Mouse (Mus musculus): Measurements from ENCODE around the gene Zfp27. TPM values are rescaled to one million over a fixed set of nuclear protein-coding genes. Genes with fewer than 3 reads are reported as not detected.
"Not testable (repeated sequence)": the region's sequence is repeated elsewhere in the genome, so short reads cannot be mapped to it uniquely, and the experiment has no call there.

The Zfp27 gene
- polyA plus RNA-seq, 1 experiment from 2014 or later = 14.7 TPM

- Histone ChIP-seq H3K36me3 (ENCODE audit: control insufficient read depth, insufficient read depth, low read length) (peaks cover 10% of the 10 kb centered on the region), H3K4me1 (ENCODE audit: control insufficient read depth, insufficient read depth, low read length) (peaks cover 30% of the 10 kb centered on the region), H3K9ac (ENCODE audit: low read depth, low read length) (peak overlapping the region; percentile 42; the same call in 1 of the 2 replicates), H3K27me3 (ENCODE audit: control insufficient read depth, insufficient read depth, low read depth, low read length) (no peaks in the 10 kb centered on the region), H3K27ac (ENCODE audit: low read length) (peak overlapping the region; percentile 85), H3K4me2 (ENCODE audit: low read length) (peak overlapping the region; percentile 60), H3K9me3 (replicated peaks; ENCODE audit: control insufficient read depth, low read length, poor library complexity, severe bottlenecking) (no peaks in the 10 kb centered on the region), H3K4me3 (ENCODE audit: low read depth, low read length) (peak overlapping the region; percentile 70)
- 0 out of 2 replicates have a peak, but pooled peaks have one; percentile 27 for ATAC-seq
- WGBS = 12% methylated on average over 8 of the region's 8 CpGs
These were observed 298 bp upstream of the Zfp27 start for GRCm38 (mm10) chr7:29906682-29907058.

DNA sequence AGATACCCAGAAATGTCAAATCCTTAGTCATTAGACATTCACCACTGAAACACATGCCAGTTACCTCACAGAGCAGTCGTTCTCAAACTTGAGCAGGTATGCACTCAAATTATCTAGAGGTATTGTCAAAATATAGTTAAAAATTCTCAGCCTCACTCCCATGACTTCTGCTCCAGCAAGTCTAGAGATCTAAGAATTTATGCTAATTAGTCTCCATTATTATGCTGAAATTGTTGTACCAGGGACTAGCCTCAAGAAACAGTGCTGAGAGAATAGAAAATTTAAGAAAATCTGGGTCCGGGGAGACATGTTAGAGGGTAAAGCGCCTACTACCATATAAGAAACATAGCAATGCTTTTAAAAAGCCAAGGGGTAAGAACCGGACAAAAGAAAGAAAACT, 2.3 kb downstream of the Zfp27 start:
- 94% methylated on average over 4 of the region's 4 CpGs for WGBS
- Histone ChIP-seq H3K4me1 (ENCODE audit: control insufficient read depth, insufficient read depth, low read length) (peaks cover 15% of the 10 kb centered on the region), H3K9ac (ENCODE audit: low read depth, low read length) (no peak overlapping the region), H3K27me3 (ENCODE audit: control insufficient read depth, insufficient read depth, low read depth, low read length) (no peaks in the 10 kb centered on the region), H3K9me3 (replicated peaks; ENCODE audit: control insufficient read depth, low read length, poor library complexity, severe bottlenecking) (no peaks in the 10 kb centered on the region), H3K4me3 (ENCODE audit: low read depth, low read length) (no peak overlapping the region), H3K36me3 (ENCODE audit: control insufficient read depth, insufficient read depth, low read length) (peaks cover 27% of the 10 kb centered on the region), H3K4me2 (ENCODE audit: low read length) (no peak overlapping the region), H3K27ac (ENCODE audit: low read length) (no peak overlapping the region)
- ATAC-seq = no peak

GRCm38 (mm10) chr7:29898351-29898750, 8.0 kb downstream of the Zfp27 start:
- WGBS = 98% methylated on average over 4 of the region's 4 CpGs

GRCm38 (mm10) chr7:29892756-29893155, 13.6 kb downstream of the Zfp27 start:
- no peak overlapping the region for H3K9ac ChIP-seq (ENCODE audit: low read depth, low read length)
- no peak overlapping the region for H3K4me3 ChIP-seq (ENCODE audit: low read depth, low read length)
- 94% methylated on average over 4 of the region's 4 CpGs for WGBS
- H3K4me2 ChIP-seq (ENCODE audit: low read length) = no peak overlapping the region
- no peak for ATAC-seq
- no peaks in the 10 kb centered on the region for H3K27me3 ChIP-seq (ENCODE audit: control insufficient read depth, insufficient read depth, low read depth, low read length)
- peaks cover 78% of the 10 kb centered on the region for H3K36me3 ChIP-seq (ENCODE audit: control insufficient read depth, insufficient read depth, low read length)
- peaks cover 26% of the 10 kb centered on the region for H3K9me3 ChIP-seq (replicated peaks; ENCODE audit: control insufficient read depth, low read length, poor library complexity, severe bottlenecking)
- H3K27ac ChIP-seq (ENCODE audit: low read length) = no peak overlapping the region
- H3K4me1 ChIP-seq (ENCODE audit: control insufficient read depth, insufficient read depth, low read length) = no peaks in the 10 kb centered on the region

More at GRCm38 (mm10) chr7:29898351-29898750, 8.0 kb downstream of the Zfp27 start:
- H3K4me2 ChIP-seq (ENCODE audit: low read length) = no peak overlapping the region
- H3K4me3 ChIP-seq (ENCODE audit: low read depth, low read length) = no peak overlapping the region
- H3K9ac ChIP-seq (ENCODE audit: low read depth, low read length) = no peak overlapping the region
- peaks cover 74% of the 10 kb centered on the region for H3K36me3 ChIP-seq (ENCODE audit: control insufficient read depth, insufficient read depth, low read length)
- H3K27me3 ChIP-seq (ENCODE audit: control insufficient read depth, insufficient read depth, low read depth, low read length) = no peaks in the 10 kb centered on the region
- no peak overlapping the region for H3K27ac ChIP-seq (ENCODE audit: low read length)
- no peak for ATAC-seq
- H3K4me1 ChIP-seq (ENCODE audit: control insufficient read depth, insufficient read depth, low read length) = no peaks in the 10 kb centered on the region
- H3K9me3 ChIP-seq (replicated peaks; ENCODE audit: control insufficient read depth, low read length, poor library complexity, severe bottlenecking) = peaks cover 26% of the 10 kb centered on the region

DNA sequence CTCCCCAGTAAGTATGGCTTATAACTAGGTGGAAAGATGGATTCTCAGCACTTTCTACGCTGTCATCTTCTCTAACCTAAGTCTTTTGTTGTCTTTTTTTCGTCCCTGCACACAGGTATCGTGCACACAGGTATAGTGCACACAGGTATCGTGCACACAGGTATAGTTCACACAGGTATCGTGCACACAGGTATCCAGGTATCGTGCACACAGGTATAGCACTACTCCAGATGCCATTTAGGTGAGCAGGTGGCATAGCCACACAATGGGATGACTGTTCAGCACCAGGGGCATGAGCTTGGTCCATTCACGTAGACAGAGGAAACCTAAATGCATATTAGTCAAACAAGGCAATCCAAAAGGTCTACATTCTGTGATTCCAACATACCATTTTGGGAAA, 15.9 kb downstream of the Zfp27 start:
- Histone ChIP-seq H3K4me3 (ENCODE audit: low read depth, low read length) (no peak overlapping the region), H3K4me1 (ENCODE audit: control insufficient read depth, insufficient read depth, low read length) (no peaks in the 10 kb centered on the region), H3K36me3 (ENCODE audit: control insufficient read depth, insufficient read depth, low read length) (peaks cover 61% of the 10 kb centered on the region), H3K9me3 (replicated peaks; ENCODE audit: control insufficient read depth, low read length, poor library complexity, severe bottlenecking) (peaks cover 32% of the 10 kb centered on the region), H3K4me2 (ENCODE audit: low read length) (no peak overlapping the region), H3K27ac (ENCODE audit: low read length) (no peak overlapping the region), H3K27me3 (ENCODE audit: control insufficient read depth, insufficient read depth, low read depth, low read length) (no peaks in the 10 kb centered on the region), H3K9ac (ENCODE audit: low read depth, low read length) (no peak overlapping the region)
- 99% methylated on average over 7 of the region's 7 CpGs for WGBS
- no peak for ATAC-seq

DNA sequence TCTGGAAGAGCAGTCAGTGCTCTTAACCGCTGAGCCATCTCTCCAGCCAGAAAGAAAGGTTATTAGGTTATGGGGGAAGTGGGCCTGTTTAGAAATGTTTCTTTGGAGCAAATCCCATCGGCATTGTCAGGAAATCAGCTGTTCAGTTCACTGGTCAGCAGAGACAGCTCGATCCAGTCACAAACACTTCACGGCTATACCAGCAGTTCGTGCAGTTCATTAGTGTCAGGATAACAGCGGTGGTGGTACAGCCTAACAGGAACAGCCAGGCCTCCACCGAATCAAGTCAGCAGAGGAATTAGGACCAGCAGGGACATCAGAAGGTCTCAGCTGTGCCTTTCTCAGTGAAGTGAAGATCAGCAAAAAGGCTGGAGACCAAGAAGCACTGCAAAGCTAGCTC, 25.5 kb downstream of the Zfp27 start:
- Histone ChIP-seq H3K9ac (ENCODE audit: low read depth, low read length) (no peak overlapping the region), H3K4me1 (ENCODE audit: control insufficient read depth, insufficient read depth, low read length) (no peaks in the 10 kb centered on the region), H3K36me3 (ENCODE audit: control insufficient read depth, insufficient read depth, low read length) (peaks cover 15% of the 10 kb centered on the region), H3K4me2 (ENCODE audit: low read length) (no peak overlapping the region), H3K9me3 (replicated peaks; ENCODE audit: control insufficient read depth, low read length, poor library complexity, severe bottlenecking) (peaks cover 7% of the 10 kb centered on the region; the same call in 1 of the 2 replicates), H3K4me3 (ENCODE audit: low read depth, low read length) (no peak overlapping the region), H3K27me3 (ENCODE audit: control insufficient read depth, insufficient read depth, low read depth, low read length) (no peaks in the 10 kb centered on the region), H3K27ac (ENCODE audit: low read length) (no peak overlapping the region)
- ATAC-seq = no peak
- WGBS = 91% methylated on average over 7 of the region's 7 CpGs

DNA sequence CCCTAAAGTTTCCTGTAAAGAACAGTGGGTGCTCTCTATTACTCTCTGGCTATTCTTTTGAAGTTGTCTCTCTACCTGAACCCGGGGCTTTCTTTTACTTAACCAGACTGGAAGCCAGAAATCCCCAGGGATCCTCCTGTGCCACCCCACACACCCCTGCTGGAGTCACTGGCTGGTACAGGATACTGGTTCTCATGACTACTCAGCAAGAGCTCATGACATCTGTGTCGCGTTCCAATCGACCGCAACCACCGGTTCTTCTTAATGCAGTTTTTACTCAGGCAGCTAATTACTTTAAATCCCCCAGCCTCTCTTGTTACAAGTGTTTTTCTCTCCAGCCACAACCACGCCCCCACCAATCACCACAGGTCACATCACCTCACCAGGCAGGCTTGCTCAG, 26.3 kb downstream of the Zfp27 start:
- Histone ChIP-seq H3K9ac (ENCODE audit: low read depth, low read length) (no peak overlapping the region), H3K27me3 (ENCODE audit: control insufficient read depth, insufficient read depth, low read depth, low read length) (no peaks in the 10 kb centered on the region), H3K4me2 (ENCODE audit: low read length) (no peak overlapping the region), H3K4me1 (ENCODE audit: control insufficient read depth, insufficient read depth, low read length) (no peaks in the 10 kb centered on the region), H3K36me3 (ENCODE audit: control insufficient read depth, insufficient read depth, low read length) (peaks cover 24% of the 10 kb centered on the region), H3K27ac (ENCODE audit: low read length) (no peak overlapping the region), H3K9me3 (replicated peaks; ENCODE audit: control insufficient read depth, low read length, poor library complexity, severe bottlenecking) (peaks cover 9% of the 10 kb centered on the region; the same call in 1 of the 2 replicates), H3K4me3 (ENCODE audit: low read depth, low read length) (no peak overlapping the region)
- WGBS = 77% methylated on average over 7 of the region's 7 CpGs
- no peak for ATAC-seq

DNA sequence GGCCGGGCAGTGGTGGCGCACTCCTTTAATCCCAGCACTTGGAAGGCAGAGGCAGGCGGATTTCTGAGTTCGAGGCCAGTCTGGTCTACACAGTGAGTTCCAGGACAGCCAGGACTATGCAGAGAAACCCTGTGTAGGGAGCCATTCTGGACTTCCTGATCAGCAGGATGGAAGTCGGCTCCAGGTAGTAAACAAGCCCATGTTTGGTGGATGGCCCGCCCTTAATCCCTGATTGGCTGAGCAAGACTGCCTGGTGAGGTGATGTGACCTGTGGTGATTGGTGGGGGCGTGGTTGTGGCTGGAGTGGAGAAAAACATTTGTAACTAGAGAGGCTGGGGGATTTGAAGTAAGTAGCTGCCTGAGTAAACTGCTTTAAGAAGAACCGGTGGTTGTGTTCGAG, 28.8 kb downstream of the Zfp27 start:
- H3K9ac ChIP-seq (ENCODE audit: low read depth, low read length); ATAC-seq; H3K27me3 ChIP-seq (ENCODE audit: control insufficient read depth, insufficient read depth, low read depth, low read length); H3K4me2 ChIP-seq (ENCODE audit: low read length); H3K27ac ChIP-seq (ENCODE audit: low read length); H3K4me1 ChIP-seq (ENCODE audit: control insufficient read depth, insufficient read depth, low read length); H3K4me3 ChIP-seq (ENCODE audit: low read depth, low read length): not testable (repeated sequence)
- WGBS = 94% methylated on average over 9 of the region's 9 CpGs
- peaks cover 19% of the 10 kb centered on the region for H3K9me3 ChIP-seq (replicated peaks; ENCODE audit: control insufficient read depth, low read length, poor library complexity, severe bottlenecking)
- H3K36me3 ChIP-seq (ENCODE audit: control insufficient read depth, insufficient read depth, low read length) = peaks cover 38% of the 10 kb centered on the region

DNA sequence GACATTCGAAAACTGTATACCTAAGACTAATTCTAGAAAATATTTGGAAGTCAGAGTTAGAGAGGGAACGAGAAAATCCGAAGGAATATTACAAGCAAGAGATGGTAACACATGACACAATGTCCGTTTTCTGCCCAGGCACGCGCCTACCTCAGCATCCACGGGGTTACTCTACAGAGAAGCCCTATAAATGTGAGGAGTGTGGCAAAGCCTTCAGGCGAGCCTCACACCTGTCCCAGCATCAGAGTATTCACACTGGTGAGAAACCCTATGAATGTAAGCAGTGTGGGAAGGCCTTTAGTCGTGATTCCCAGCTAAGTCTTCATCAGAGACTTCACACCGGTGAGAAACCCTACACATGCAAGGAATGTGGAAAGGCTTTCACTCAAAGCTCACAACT, 32.1 kb downstream of the Zfp27 start:
- no peak overlapping the region for H3K27ac ChIP-seq (ENCODE audit: low read length)
- H3K9me3 ChIP-seq (replicated peaks; ENCODE audit: control insufficient read depth, low read length, poor library complexity, severe bottlenecking) = peaks cover 24% of the 10 kb centered on the region
- no peak for ATAC-seq
- H3K9ac ChIP-seq (ENCODE audit: low read depth, low read length) = no peak overlapping the region
- H3K36me3 ChIP-seq (ENCODE audit: control insufficient read depth, insufficient read depth, low read length) = peaks cover 48% of the 10 kb centered on the region
- no peak overlapping the region for H3K4me3 ChIP-seq (ENCODE audit: low read depth, low read length)
- H3K27me3 ChIP-seq (ENCODE audit: control insufficient read depth, insufficient read depth, low read depth, low read length) = no peaks in the 10 kb centered on the region
- H3K4me1 ChIP-seq (ENCODE audit: control insufficient read depth, insufficient read depth, low read length) = no peaks in the 10 kb centered on the region
- WGBS = 96% methylated on average over 10 of the region's 10 CpGs
- H3K4me2 ChIP-seq (ENCODE audit: low read length) = no peak overlapping the region

All from midbrain, embryonic 16.5 days (tissue).